Comparison of ENCODE assay signal across 1 mouse cellular context in the genomic region with DNA sequence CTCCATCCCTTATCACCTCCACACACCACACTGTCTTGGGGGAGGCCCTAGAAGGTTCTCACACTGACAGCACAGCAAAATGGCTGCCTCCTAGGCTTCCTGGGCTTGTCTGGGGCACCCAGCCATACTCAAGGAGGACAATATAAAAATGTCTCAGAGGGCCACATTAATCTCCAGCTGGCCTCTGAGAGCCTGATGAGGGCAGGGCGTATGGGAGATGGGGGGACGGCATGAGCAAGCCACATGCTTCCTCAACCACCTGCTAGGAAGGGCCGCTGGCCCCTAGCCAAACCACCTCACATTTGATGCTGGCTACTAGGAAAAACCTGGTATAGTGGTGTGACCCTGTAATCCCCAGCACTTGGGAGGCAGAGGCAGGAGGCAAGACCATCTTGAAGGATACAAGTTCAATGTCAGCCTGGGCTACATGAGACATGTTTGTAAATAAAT.
TF ChIP-seq lines count a peak whose summit lies in the region.

No protein-coding gene starts in this region.

TF ChIP-seq in MEL, 35 proteins besides CTCF, POLR2A, EP300 and RAD21 (continued from another document):
- peak; percentile 51; the same call in 1 of the 2 replicates for TF ChIP-seq TAL1 (IDR thresholded peaks at IDR 0.05; ENCODE audit: low read length)
- TF ChIP-seq MAZ (IDR thresholded peaks at IDR 0.05; ENCODE audit: low read depth, low read length): peak; percentile 24; the same call in 1 of the 2 replicates
- TF ChIP-seq NRF1 (IDR thresholded peaks at IDR 0.05; ENCODE audit: insufficient read depth, low read depth, low read length, poor library complexity, severe bottlenecking): no peak
- TF ChIP-seq ZKSCAN1 (IDR thresholded peaks at IDR 0.05; ENCODE audit: low read depth, low read length): no peak
- peak; percentile 81; the same call in 1 of the 2 replicates for TF ChIP-seq MYC (IDR thresholded peaks at IDR 0.05; ENCODE audit: low read depth, low read length)
- peak; percentile 82 for TF ChIP-seq SIN3A (IDR thresholded peaks at IDR 0.05; ENCODE audit: low read length)
- TF ChIP-seq TBP (IDR thresholded peaks at IDR 0.05; ENCODE audit: low read depth, low read length): no peak
- TF ChIP-seq UBTF (IDR thresholded peaks at IDR 0.05; ENCODE audit: borderline replicate concordance, insufficient read depth, low read depth, low read length): no peak
- no peak for TF ChIP-seq MAFK (IDR thresholded peaks at IDR 0.05; ENCODE audit: borderline replicate concordance, low read depth, low read length)
- peak; percentile 64 for TF ChIP-seq TCF12 (IDR thresholded peaks at IDR 0.05; ENCODE audit: low read depth, low read length)
- TF ChIP-seq CHD2 (IDR thresholded peaks at IDR 0.05; ENCODE audit: low read length): no peak
- TF ChIP-seq USF2 (IDR thresholded peaks at IDR 0.05; ENCODE audit: borderline replicate concordance in 1 of 2, insufficient read depth in 1 of 2, low read depth in 1 of 2, low read length in 2 of 2): no peak
- TF ChIP-seq MEF2A (IDR thresholded peaks at IDR 0.05; ENCODE audit: extremely low read depth, insufficient replicate concordance, low read depth, low read length, poor library complexity, severe bottlenecking): no peak
- no peak for TF ChIP-seq USF1 (IDR thresholded peaks at IDR 0.05; ENCODE audit: low read depth, low read length)
- TF ChIP-seq BHLHE40 (IDR thresholded peaks at IDR 0.05; ENCODE audit: borderline replicate concordance, low read depth, low read length): peak; percentile 53; the same call in 1 of the 2 replicates
- TF ChIP-seq NELFE (IDR thresholded peaks at IDR 0.05; ENCODE audit: low read depth, low read length): no peak
- TF ChIP-seq ZNF384 (IDR thresholded peaks at IDR 0.05; ENCODE audit: low read depth, low read length): no peak
- TF ChIP-seq ZC3H11A (IDR thresholded peaks at IDR 0.05; ENCODE audit: low read depth, low read length): no peak
- TF ChIP-seq GABPA (IDR thresholded peaks at IDR 0.05; ENCODE audit: low read depth, low read length): no peak
- peak; percentile 85 for TF ChIP-seq MAX (IDR thresholded peaks at IDR 0.05; ENCODE audit: low read length)
- no peak; the same call in 1 of the 2 replicates for TF ChIP-seq ZMIZ1 (IDR thresholded peaks at IDR 0.05; ENCODE audit: low read depth, low read length)
- TF ChIP-seq ELF1 (IDR thresholded peaks at IDR 0.05; ENCODE audit: low read depth, low read length): 0 out of 2 replicates have a peak, but pooled peaks have one; percentile 3
- TF ChIP-seq E2F4 (IDR thresholded peaks at IDR 0.05; ENCODE audit: borderline replicate concordance, low read depth, low read length): no peak
- TF ChIP-seq JUND (IDR thresholded peaks at IDR 0.05; ENCODE audit: low read depth, low read length): no peak
- peak; percentile 91 for TF ChIP-seq MXI1 (IDR thresholded peaks at IDR 0.05; ENCODE audit: low read depth, low read length)
- 0 out of 2 replicates have a peak, but pooled peaks have one; percentile 13 for TF ChIP-seq MYB (IDR thresholded peaks at IDR 0.05; ENCODE audit: low read depth, low read length)
- TF ChIP-seq GATA1 (IDR thresholded peaks at IDR 0.05; ENCODE audit: low read depth, low read length): no peak
- TF ChIP-seq KAT2A (conservative IDR thresholded peaks at IDR 0.05; ENCODE audit: low read depth, low read length): no peak
